Mouse (Mus musculus) right cerebral cortex, postnatal 36 days (tissue): ENCODE data around the gene Gad2.
"Not testable (repeated sequence)": the region's sequence is repeated elsewhere in the genome, so short reads cannot be mapped to it uniquely, and the experiment has no call there.

ENCODE experiments used
- DNase-seq, 2 experiments: peaks; one replicate each; pipeline ENCODE4 v3.0.0; 2022; ENCODE audit warnings: low spot score in 2 of 2, mixed read lengths in 1 of 2

Gad2 gene

GRCm38 (mm10) chr2:22621828-22622731 is at the start of gene Gad2:
Gad2 (plus strand) TSS chr2:22622205.
- DNase-seq: no peak

- not testable (repeated sequence) for DNase-seq
These were observed 34.4 kb upstream of the Gad2 start for GRCm38 (mm10) chr2:22587469-22588169.

- not testable (repeated sequence) for DNase-seq
These were observed 33.8 kb upstream of the Gad2 start for GRCm38 (mm10) chr2:22588170-22588541.

- DNase-seq: not testable (repeated sequence)
These were observed 33.2 kb upstream of the Gad2 start for GRCm38 (mm10) chr2:22588673-22589381.

GRCm38 (mm10) chr2:22589382-22590205 is 32.4 kb upstream of the Gad2 start:
- DNase-seq: not testable (repeated sequence)

GRCm38 (mm10) chr2:22590206-22590490 is 31.9 kb upstream of the Gad2 start:
- DNase-seq: no peak

GRCm38 (mm10) chr2:22617951-22618350 is 4.1 kb upstream of the Gad2 start:
- DNase-seq: no peak

GRCm38 (mm10) chr2:22619416-22619815 is 2.6 kb upstream of the Gad2 start:
- DNase-seq: no peak

GRCm38 (mm10) chr2:22620030-22620429 is 2.0 kb upstream of the Gad2 start:
- no peak for DNase-seq

GRCm38 (mm10) chr2:22620534-22620933 is 1.5 kb upstream of the Gad2 start:
- no peak for DNase-seq

- DNase-seq: no peak
These were observed 802 bp upstream of the Gad2 start for GRCm38 (mm10) chr2:22620978-22621827.

- no peak for DNase-seq
These were observed 1.4 kb downstream of the Gad2 start for GRCm38 (mm10) chr2:22623111-22624070.

GRCm38 (mm10) chr2:22624188-22624975 is 2.4 kb downstream of the Gad2 start:
- no peak for DNase-seq

- no peak for DNase-seq
These were observed 3.3 kb downstream of the Gad2 start for GRCm38 (mm10) chr2:22625096-22625960.

- DNase-seq: no peak
These were observed 5.2 kb downstream of the Gad2 start for GRCm38 (mm10) chr2:22627147-22627666.

- no peak for DNase-seq
These were observed 5.9 kb downstream of the Gad2 start for GRCm38 (mm10) chr2:22627819-22628432.

- no peak for DNase-seq
These were observed 12.8 kb downstream of the Gad2 start for GRCm38 (mm10) chr2:22634766-22635165.
